Mouse (Mus musculus): ENCODE measurements around the gene Cfl1.

Gene Cfl1

GRCm38 (mm10) chr19:5465037-5465436 is 25.2 kb upstream of the Cfl1 start:
- DNase-seq (ENCODE audit: low spot score) = no peak

GRCm38 (mm10) chr19:5466916-5467500 is 23.2 kb upstream of the Cfl1 start:
- no peak for DNase-seq (ENCODE audit: low spot score)

GRCm38 (mm10) chr19:5468374-5468773 is 21.9 kb upstream of the Cfl1 start, which contains the start of gene Ctsw:
Ctsw (minus strand) TSS chr19:5468507.
- DNase-seq (ENCODE audit: low spot score) = no peak

GRCm38 (mm10) chr19:5471846-5472245 is 18.4 kb upstream of the Cfl1 start:
- no peak for DNase-seq (ENCODE audit: low spot score)

GRCm38 (mm10) chr19:5472857-5473256 is 17.4 kb upstream of the Cfl1 start:
- no peak for DNase-seq (ENCODE audit: low spot score)

GRCm38 (mm10) chr19:5473720-5474119 is 16.5 kb upstream of the Cfl1 start, which contains the start of gene Efemp2:
Efemp2 (plus strand) TSS chr19:5473954.
- peak; percentile 71 for DNase-seq (ENCODE audit: low spot score)

- DNase-seq (ENCODE audit: low spot score) = no peak
These were observed 15.8 kb upstream of the Cfl1 start for GRCm38 (mm10) chr19:5474281-5475068.

GRCm38 (mm10) chr19:5475069-5475714 is 15.1 kb upstream of the Cfl1 start:
- no peak for DNase-seq (ENCODE audit: low spot score)

GRCm38 (mm10) chr19:5477004-5477667 is 13.1 kb upstream of the Cfl1 start:
- no peak for DNase-seq (ENCODE audit: low spot score)

- DNase-seq (ENCODE audit: low spot score) = no peak
These were observed 12.5 kb upstream of the Cfl1 start for GRCm38 (mm10) chr19:5477668-5478300.

GRCm38 (mm10) chr19:5480016-5480415 is 10.2 kb upstream of the Cfl1 start:
- no peak for DNase-seq (ENCODE audit: low spot score)

GRCm38 (mm10) chr19:5481398-5481797 is 8.9 kb upstream of the Cfl1 start:
- no peak for DNase-seq (ENCODE audit: low spot score)

GRCm38 (mm10) chr19:5483386-5484359 is 6.6 kb upstream of the Cfl1 start:
- DNase-seq (ENCODE audit: low spot score) = no peak

GRCm38 (mm10) chr19:5484496-5484895 is 5.8 kb upstream of the Cfl1 start:
- no peak for DNase-seq (ENCODE audit: low spot score)

- DNase-seq (ENCODE audit: low spot score) = no peak
These were observed 4.9 kb upstream of the Cfl1 start for GRCm38 (mm10) chr19:5485371-5485770.

GRCm38 (mm10) chr19:5485821-5486220 is 4.4 kb upstream of the Cfl1 start:
- no peak for DNase-seq (ENCODE audit: low spot score)

- no peak for DNase-seq (ENCODE audit: low spot score)
These were observed 4.0 kb upstream of the Cfl1 start for GRCm38 (mm10) chr19:5486286-5486685.

- no peak for DNase-seq (ENCODE audit: low spot score)
These were observed 3.5 kb upstream of the Cfl1 start for GRCm38 (mm10) chr19:5486771-5487170.

GRCm38 (mm10) chr19:5487768-5488550 is 2.3 kb upstream of the Cfl1 start, which contains the start of gene Mus81:
Mus81 (minus strand) TSS chr19:5488402.
- DNase-seq (ENCODE audit: low spot score) = peak; percentile 96
